24 mouse cellular contexts compared by ENCODE assay signal in genomic region chr5:120621846-120622197, GRCm38 (mm10). TPM values are rescaled to one million over a fixed set of nuclear protein-coding genes. Genes with fewer than 3 reads are reported as not detected.
DNase-seq lines count a peak whose midpoint lies in the region; ATAC-seq and TF ChIP-seq lines count a peak whose summit lies in the region.
"Had no signal": no experiment of that assay in that cellular context is flagged by ENCODE, and none has a peak within 500 bp of the region (broad histone marks: within the 10 kb centered on the region; RNA-seq: fewer than 3 reads in every experiment).

No protein-coding gene starts in this region.

- H3K27me3 ChIP-seq in hindbrain, embryonic 16.5 days (replicated peaks; ENCODE audit: control insufficient read depth, insufficient read depth, low read length) = no peaks in the 10 kb centered on the region
- no peaks in the 10 kb centered on the region for H3K27me3 ChIP-seq in hindbrain, embryonic 13.5 days
- no peaks in the 10 kb centered on the region for H3K27me3 ChIP-seq in limb, embryonic 13.5 days
- no peaks in the 10 kb centered on the region for H3K27me3 ChIP-seq in limb, embryonic 10.5 days (ENCODE audit: low read depth, poor library complexity, severe bottlenecking)

- DNase-seq in cerebellum, adult 9-10 months = peak; percentile 10
- DNase-seq in cerebellum, adult 18-20 months = no peak
- no peak for DNase-seq in limb, embryonic 10.5 days (ENCODE audit: low spot score)
- DNase-seq in adrenal gland, adult 18-20 months (ENCODE audit: low spot score in 2 of 2) = no peak
- DNase-seq: adrenal gland, adult 2 months; cerebellum, adult 11-12 months; gastrocnemius, postnatal 36 days; heart, postnatal 36 days; lung, embryonic 14.5 days; lung, postnatal 4 days had no signal

- no peak for ATAC-seq in hindbrain, embryonic 16.5 days
- no peak for ATAC-seq in hindbrain, embryonic 13.5 days (ENCODE audit: low FRiP score)
- ATAC-seq in limb, embryonic 13.5 days (ENCODE audit: low FRiP score, low read depth) = no peak

- 87% methylated on average over 10 of the region's 10 CpGs for WGBS in hindbrain, embryonic 16.5 days
- 87% methylated on average over 10 of the region's 10 CpGs for WGBS in hindbrain, embryonic 13.5 days
- 87% methylated on average over 10 of the region's 10 CpGs for WGBS in limb, embryonic 13.5 days
- 97% methylated on average over 10 of the region's 10 CpGs for WGBS in limb, embryonic 10.5 days
- 84% methylated on average over 10 of the region's 10 CpGs for WGBS in bone marrow, adult 2 months

- no peak overlapping the region for H3K4me3 ChIP-seq in hindbrain, embryonic 16.5 days (ENCODE audit: low read length)
- no peak overlapping the region for H3K4me3 ChIP-seq in hindbrain, embryonic 13.5 days
- no peak overlapping the region for H3K4me3 ChIP-seq in limb, embryonic 13.5 days
- no peak overlapping the region for H3K4me3 ChIP-seq in limb, embryonic 10.5 days
- peak overlapping the region; percentile 29 for H3K4me3 ChIP-seq in bone marrow, adult 2 months (replicated peaks; ENCODE audit: control insufficient read depth, low read depth, low read length)
- H3K4me3 ChIP-seq: heart, embryonic 10.5 days had no signal

- no peak overlapping the region for H3K4me2 ChIP-seq in hindbrain, embryonic 16.5 days (ENCODE audit: low read length)
- no peak overlapping the region for H3K4me2 ChIP-seq in hindbrain, embryonic 13.5 days
- no peak overlapping the region for H3K4me2 ChIP-seq in limb, embryonic 13.5 days (replicated peaks)
- H3K4me2 ChIP-seq: lung, embryonic 14.5 days; midbrain, embryonic 11.5 days had no signal

- no peaks in the 10 kb centered on the region for H3K4me1 ChIP-seq in hindbrain, embryonic 16.5 days (ENCODE audit: control insufficient read depth, insufficient read depth, low read depth, low read length)
- peaks cover 9% of the 10 kb centered on the region for H3K4me1 ChIP-seq in hindbrain, embryonic 13.5 days (replicated peaks)
- peaks cover 8% of the 10 kb centered on the region for H3K4me1 ChIP-seq in limb, embryonic 13.5 days
- peaks cover 12% of the 10 kb centered on the region for H3K4me1 ChIP-seq in limb, embryonic 10.5 days
- H3K4me1 ChIP-seq in bone marrow, adult 2 months (ENCODE audit: control insufficient read depth, insufficient read depth, low read length) = no peaks in the 10 kb centered on the region

- no peaks in the 10 kb centered on the region for H3K9me3 ChIP-seq in hindbrain, embryonic 16.5 days (ENCODE audit: control insufficient read depth, low read length)
- H3K9me3 ChIP-seq in hindbrain, embryonic 13.5 days = no peaks in the 10 kb centered on the region
- H3K9me3 ChIP-seq in limb, embryonic 13.5 days = no peaks in the 10 kb centered on the region
- H3K9me3 ChIP-seq in limb, embryonic 10.5 days (replicated peaks) = no peaks in the 10 kb centered on the region
- H3K9me3 ChIP-seq: heart, embryonic 10.5 days had no signal

- peaks cover 61% of the 10 kb centered on the region for H3K36me3 ChIP-seq in hindbrain, embryonic 16.5 days (ENCODE audit: control insufficient read depth, insufficient read depth, low read length)
- peaks cover 100% of the 10 kb centered on the region for H3K36me3 ChIP-seq in hindbrain, embryonic 13.5 days
- peaks cover 100% of the 10 kb centered on the region for H3K36me3 ChIP-seq in limb, embryonic 13.5 days
- peaks cover 99% of the 10 kb centered on the region for H3K36me3 ChIP-seq in limb, embryonic 10.5 days

- TF ChIP-seq POLR2A in bone marrow, adult 2 months (IDR thresholded peaks at IDR 0.05; ENCODE audit: borderline replicate concordance, control insufficient read depth, low read depth, low read length) = no peak

- H3K9ac ChIP-seq in hindbrain, embryonic 16.5 days (ENCODE audit: low read depth, low read length) = no peak overlapping the region
- no peak overlapping the region for H3K9ac ChIP-seq in hindbrain, embryonic 13.5 days
- H3K9ac ChIP-seq in limb, embryonic 13.5 days = peak overlapping the region; percentile 45; the same call in 1 of the 2 replicates
- H3K9ac ChIP-seq: lung, embryonic 14.5 days had no signal

- TF ChIP-seq CTCF in bone marrow, adult 2 months (IDR thresholded peaks at IDR 0.05; ENCODE audit: control insufficient read depth, insufficient read depth, low read length) = no peak

- 0 out of 2 replicates have a peak overlapping the region, but pooled peaks have one; percentile 17 for H3K27ac ChIP-seq in hindbrain, embryonic 16.5 days (ENCODE audit: low read depth, low read length)
- no peak overlapping the region for H3K27ac ChIP-seq in hindbrain, embryonic 13.5 days
- no peak overlapping the region for H3K27ac ChIP-seq in limb, embryonic 13.5 days
- H3K27ac ChIP-seq in limb, embryonic 10.5 days = no peak overlapping the region
- H3K27ac ChIP-seq in bone marrow, adult 2 months (ENCODE audit: control insufficient read depth, insufficient read depth, low read depth, low read length, poor library complexity) = peak overlapping the region; percentile 91
- H3K27ac ChIP-seq: heart, embryonic 10.5 days; kidney, postnatal 0 days had no signal

RNA-seq across cellular contexts. Expression of gene Ddx54, which starts 9.3 kb away (rescaled TPM):
- 38.4 and 42.0 TPM in 2 replicates for polyA plus RNA-seq in hindbrain, embryonic 16.5 days (2015; fragmentation: Nextera tagmentation; extraction: Ambion mirVana)
- polyA plus RNA-seq in hindbrain, embryonic 13.5 days (2015; fragmentation: Nextera tagmentation; extraction: Ambion mirVana) = 44.0 and 47.7 TPM in 2 replicates
- polyA plus RNA-seq in limb, embryonic 13.5 days (2015; fragmentation: Nextera tagmentation; extraction: Ambion mirVana) = 46.5 and 47.2 TPM in 2 replicates
- polyA plus RNA-seq in limb, embryonic 10.5 days (2016; fragmentation: Nextera tagmentation; extraction: Ambion mirVana) = 58.1 and 62.6 TPM in 2 replicates
- 17.2 and 32.0 TPM in 2 replicates for polyA plus RNA-seq in bone marrow, adult 2 months (2011; ENCODE audit: insufficient read depth, insufficient read length, low replicate concordance, missing spikeins)
- 10 to 100 TPM; 44.1 to 57.6 TPM for total RNA-seq in adrenal gland, adult 18-20 months (2021)

RNA-seq across cellular contexts. Expression of gene Rita1, which starts 9.4 kb away (rescaled TPM):
- 29.3 and 33.7 TPM in 2 replicates for polyA plus RNA-seq in hindbrain, embryonic 16.5 days (2015; fragmentation: Nextera tagmentation; extraction: Ambion mirVana)
- polyA plus RNA-seq in hindbrain, embryonic 13.5 days (2015; fragmentation: Nextera tagmentation; extraction: Ambion mirVana) = 26.2 TPM in 2 replicates
- polyA plus RNA-seq in limb, embryonic 13.5 days (2015; fragmentation: Nextera tagmentation; extraction: Ambion mirVana) = 15.6 and 17.9 TPM in 2 replicates
- polyA plus RNA-seq in limb, embryonic 10.5 days (2016; fragmentation: Nextera tagmentation; extraction: Ambion mirVana) = 17.5 and 19.5 TPM in 2 replicates
- 1.9 and 3.4 TPM in 2 replicates for polyA plus RNA-seq in bone marrow, adult 2 months (2011; ENCODE audit: insufficient read depth, insufficient read length, low replicate concordance, missing spikeins)
- 10 to 100 TPM; 14.2 to 16.9 TPM for total RNA-seq in adrenal gland, adult 18-20 months (2021)

RNA-seq across cellular contexts. Expression of gene Cfap73, which starts 12.2 kb away (rescaled TPM):
- 0.51 and 0.92 TPM in 2 replicates for polyA plus RNA-seq in hindbrain, embryonic 16.5 days (2015; fragmentation: Nextera tagmentation; extraction: Ambion mirVana)
- polyA plus RNA-seq in hindbrain, embryonic 13.5 days (2015; fragmentation: Nextera tagmentation; extraction: Ambion mirVana) = 0.28 and 0.49 TPM in 2 replicates
- not detected in 2 replicates for polyA plus RNA-seq in limb, embryonic 13.5 days (2015; fragmentation: Nextera tagmentation; extraction: Ambion mirVana)
- not detected in 2 replicates for polyA plus RNA-seq in limb, embryonic 10.5 days (2016; fragmentation: Nextera tagmentation; extraction: Ambion mirVana)
- not detected in 2 replicates for polyA plus RNA-seq in bone marrow, adult 2 months (2011; ENCODE audit: insufficient read depth, insufficient read length, low replicate concordance, missing spikeins)
- under 1 TPM in 1 of 2 experiments, not detected in 1; 0.33 TPM for total RNA-seq in adrenal gland, adult 18-20 months (2021)
- total RNA-seq: gastrocnemius, postnatal 36 days; heart, postnatal 36 days; left cerebral cortex, postnatal 25 days; liver, adult 2 months; neutrophil, adult 5-6 weeks had no signal
- polyA plus RNA-seq: adrenal gland, adult 2 months; CD4-positive, CD25-positive, alpha-beta regulatory T cell, adult 4 months; forebrain, embryonic 11.5 days; intestine, embryonic 14.5 days; kidney, postnatal 0 days; liver, adult 2 months; lung, embryonic 14.5 days; midbrain, embryonic 11.5 days; stomach, embryonic 14.5 days had no signal

RNA-seq across cellular contexts. Expression of gene Rasal1, which starts 26.8 kb away (rescaled TPM):
- polyA plus RNA-seq in hindbrain, embryonic 16.5 days (2015; fragmentation: Nextera tagmentation; extraction: Ambion mirVana) = 0.61 and 1.9 TPM in 2 replicates
- polyA plus RNA-seq in hindbrain, embryonic 13.5 days (2015; fragmentation: Nextera tagmentation; extraction: Ambion mirVana) = 0.14 TPM in 2 replicates
- polyA plus RNA-seq in limb, embryonic 13.5 days (2015; fragmentation: Nextera tagmentation; extraction: Ambion mirVana) = 0.70 and 0.78 TPM in 2 replicates
- 0.13 and 0.36 TPM in 2 replicates for polyA plus RNA-seq in limb, embryonic 10.5 days (2016; fragmentation: Nextera tagmentation; extraction: Ambion mirVana)
- polyA plus RNA-seq in bone marrow, adult 2 months (2011; ENCODE audit: insufficient read depth, insufficient read length, low replicate concordance, missing spikeins) = 1.6 and 4.6 TPM in 2 replicates
- 10 to 100 TPM in 1 of 2 experiments, 1 to 10 TPM in 1; 4.3 to 14.1 TPM for total RNA-seq in adrenal gland, adult 18-20 months (2021)
- total RNA-seq: gastrocnemius, postnatal 36 days; heart, postnatal 36 days had no signal
- polyA plus RNA-seq: forebrain, embryonic 11.5 days; lung, embryonic 14.5 days; midbrain, embryonic 11.5 days had no signal

RNA-seq across cellular contexts. Expression of gene Iqcd, which starts 33.0 kb away (rescaled TPM):
- polyA plus RNA-seq in hindbrain, embryonic 16.5 days (2015; fragmentation: Nextera tagmentation; extraction: Ambion mirVana) = 2.0 and 2.4 TPM in 2 replicates
- polyA plus RNA-seq in hindbrain, embryonic 13.5 days (2015; fragmentation: Nextera tagmentation; extraction: Ambion mirVana) = 2.4 and 2.6 TPM in 2 replicates
- polyA plus RNA-seq in limb, embryonic 13.5 days (2015; fragmentation: Nextera tagmentation; extraction: Ambion mirVana) = 0.68 and 0.69 TPM in 2 replicates
- 0.30 and 0.41 TPM in 2 replicates for polyA plus RNA-seq in limb, embryonic 10.5 days (2016; fragmentation: Nextera tagmentation; extraction: Ambion mirVana)
- polyA plus RNA-seq in bone marrow, adult 2 months (2011; ENCODE audit: insufficient read depth, insufficient read length, low replicate concordance, missing spikeins) = 3.7 and 7.2 TPM in 2 replicates
- total RNA-seq in adrenal gland, adult 18-20 months (2021) = under 1 TPM; 0.36 to 0.48 TPM
- total RNA-seq: heart, postnatal 36 days had no signal

Comparison
In these comparisons a context has a peak if more than half of its experiments do, and no peak if none do; other contexts are left out.
1. H3K27ac ChIP-seq: peak in hindbrain, embryonic 16.5 days (single experiment) and bone marrow, adult 2 months (single experiment); none in hindbrain, embryonic 13.5 days (single experiment), limb, embryonic 13.5 days (single experiment) and limb, embryonic 10.5 days (single experiment).